Mouse (Mus musculus) gastrocnemius, postnatal 25 days (tissue): ENCODE data around the gene Rara. TPM values are rescaled to one million over a fixed set of nuclear protein-coding genes. Genes with fewer than 3 reads are reported as not detected.

Source experiments
- DNase-seq: peaks from one replicate; pipeline ENCODE4 v3.0.0; 2022
- total RNA-seq, 2 experiments: library from RNA; stranded (reverse); gene quantifications; 1 replicate in 1 of 2; 2 replicates in 1 of 2; pipeline ENCODE4 v1.2.3; 2021

Gene Rara
- total RNA-seq, 2 experiments from 2014 or later, result 9.4 to 12.8 TPM

DNA sequence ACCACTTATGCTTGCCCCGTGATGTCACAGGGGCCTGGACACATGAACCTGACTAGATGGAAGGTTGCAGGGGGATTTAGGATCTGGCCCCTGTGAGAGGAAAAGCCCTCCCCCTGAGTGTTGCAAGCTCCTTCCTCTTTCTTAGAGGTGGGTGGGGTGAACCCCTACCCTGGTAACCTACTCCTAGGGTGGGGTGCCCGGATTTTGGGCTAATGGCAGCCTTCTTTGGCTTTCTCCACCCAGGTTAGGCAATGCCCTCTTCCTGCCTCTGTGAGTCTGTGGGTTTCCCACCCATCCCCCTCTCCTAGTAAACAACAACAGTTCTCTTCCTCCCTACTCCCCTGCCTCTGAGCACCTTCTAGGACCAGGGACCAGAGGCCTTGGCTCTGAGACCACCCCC is 25.1 kb downstream of the Rara start:
- no peak for DNase-seq

DNA sequence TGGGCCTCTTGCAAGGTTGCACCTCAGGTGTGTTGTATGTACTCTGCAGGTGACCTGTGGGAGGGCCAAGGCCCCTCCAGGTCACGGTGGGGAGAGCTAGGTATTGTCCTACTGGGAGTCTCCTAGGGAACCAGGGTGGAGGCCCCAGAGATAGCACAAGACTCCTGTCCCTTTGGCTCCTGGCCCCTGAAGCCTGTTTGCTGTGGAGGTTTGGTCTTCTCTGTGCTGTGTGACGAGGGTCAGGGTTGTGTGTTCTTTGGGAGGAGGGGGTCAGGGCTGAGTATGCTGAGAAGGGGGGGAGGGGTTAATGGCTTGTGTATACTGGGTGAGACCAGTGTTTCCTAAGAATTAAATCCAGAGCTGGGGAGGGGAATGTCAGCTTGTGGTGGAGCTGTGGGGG is 25.7 kb downstream of the Rara start:
- no peak for DNase-seq

DNA sequence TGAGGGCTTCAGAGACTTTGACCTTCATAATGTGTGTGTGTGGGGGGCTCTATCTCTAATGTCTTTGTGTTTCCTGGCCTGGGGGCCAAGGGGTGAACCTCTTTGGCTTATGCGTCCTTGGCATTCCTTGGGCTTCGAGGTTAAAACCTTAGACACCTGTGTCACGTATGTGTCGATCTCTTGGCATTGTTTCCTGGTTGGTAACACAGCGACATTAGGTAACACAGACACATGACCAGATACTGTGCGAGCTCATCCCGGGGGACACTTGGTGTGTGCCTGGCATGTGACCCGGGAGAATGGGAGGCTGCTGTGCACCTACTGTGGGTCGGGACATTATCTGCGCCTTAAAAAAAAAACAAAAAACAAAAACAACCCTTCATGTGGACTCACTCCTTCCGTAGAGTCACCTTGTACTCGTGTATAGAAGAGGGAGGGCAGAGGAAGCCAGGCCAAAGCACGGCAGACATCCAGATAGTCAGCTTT is 26.3 kb downstream of the Rara start:
- DNase-seq, result no peak

- DNase-seq, result no peak
Observed at GRCm38 (mm10) chr11:98954373-98954772, 26.8 kb downstream of the Rara start.

DNA sequence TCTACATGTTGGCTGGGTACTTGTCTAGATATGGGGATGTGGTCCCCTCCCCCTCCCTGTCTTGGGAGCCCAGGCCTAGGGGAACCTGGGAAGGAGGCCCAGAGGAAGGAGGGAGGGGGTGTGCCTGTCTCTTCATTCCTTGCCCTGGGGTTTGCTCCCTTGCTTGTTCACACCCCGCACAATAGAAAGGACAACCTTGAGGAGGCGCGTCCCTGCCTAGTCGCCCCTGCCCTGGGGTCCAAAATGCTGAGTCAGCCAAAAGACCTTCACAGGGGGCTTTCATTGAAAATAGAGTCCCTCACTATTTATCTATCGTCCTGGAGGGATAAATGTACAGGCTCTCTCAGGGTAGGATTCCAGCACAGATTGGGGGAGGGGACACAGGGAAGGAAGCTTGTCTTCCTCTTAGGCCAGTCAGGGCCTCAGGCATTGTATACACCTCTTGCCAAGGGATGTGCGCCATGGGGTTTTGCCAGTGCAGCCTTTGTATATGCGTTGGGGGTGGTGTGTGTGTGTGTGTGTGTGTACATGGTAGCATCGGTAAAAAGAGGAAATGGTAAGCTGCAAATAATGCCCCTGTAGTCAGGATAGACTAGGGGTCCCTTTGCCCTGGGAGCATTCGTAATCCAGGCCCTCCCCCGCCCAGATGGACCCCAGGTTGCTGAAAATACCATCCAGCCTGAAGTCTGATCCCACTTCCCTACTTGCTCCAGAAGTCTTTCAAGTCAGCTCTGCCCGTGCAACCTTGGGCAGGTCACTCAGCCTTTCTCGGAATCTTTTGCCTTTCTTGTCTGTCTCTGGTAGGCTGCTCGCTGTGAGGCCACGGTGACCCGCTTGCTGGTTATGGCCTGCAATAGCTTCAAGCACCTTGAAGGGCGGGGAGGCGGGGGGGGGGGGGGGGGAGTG is 27.4 kb downstream of the Rara start:
- no peak for DNase-seq

GRCm38 (mm10) chr11:98955707-98956235 is 28.2 kb downstream of the Rara start:
- DNase-seq, result no peak

GRCm38 (mm10) chr11:98956340-98956739 is 28.7 kb downstream of the Rara start:
- no peak for DNase-seq

DNA sequence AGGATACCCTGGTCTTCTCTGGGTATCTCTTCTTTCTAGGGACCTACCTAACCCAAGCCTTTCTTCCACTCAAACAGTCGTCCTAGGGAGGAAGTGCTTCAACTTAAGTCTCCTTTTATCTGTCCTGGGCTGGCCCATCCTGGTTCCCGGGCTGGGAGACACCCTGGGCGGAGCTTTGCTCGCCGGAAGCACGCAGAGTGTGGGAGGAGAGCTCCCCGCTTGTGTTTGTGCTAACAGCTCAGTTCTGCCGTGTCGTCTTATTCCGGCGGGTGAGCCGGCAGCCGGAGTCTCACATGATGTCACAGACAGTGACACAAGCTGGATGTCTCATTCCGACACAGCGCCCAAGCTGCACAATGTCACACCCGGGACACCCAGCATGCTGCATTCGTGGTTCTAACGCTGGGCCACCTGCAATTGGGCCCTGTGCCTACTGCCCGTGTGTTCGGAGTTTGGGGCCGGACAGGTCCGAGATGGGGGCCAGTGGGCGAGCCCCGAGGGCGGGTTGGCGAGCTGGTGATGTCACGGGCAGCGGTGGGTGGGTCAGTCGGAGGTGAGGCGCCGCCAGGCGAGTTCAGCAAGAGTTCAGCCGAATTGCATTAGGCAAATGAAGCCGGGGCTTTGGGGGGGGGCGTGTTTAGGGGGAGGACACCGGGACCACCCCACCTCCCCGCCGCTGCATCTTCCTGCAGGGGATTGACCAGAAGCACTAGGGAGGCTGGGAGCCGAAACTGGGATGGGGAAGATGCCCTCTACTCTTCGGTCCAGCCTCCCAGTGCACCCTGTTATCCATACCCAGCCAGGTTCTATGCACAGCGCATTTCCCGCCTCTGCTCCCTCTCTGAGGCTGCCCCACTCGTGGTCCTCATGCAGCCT is 32.1 kb downstream of the Rara start:
- DNase-seq, result peak; percentile 84

- DNase-seq, result peak; percentile 79
Observed at GRCm38 (mm10) chr11:98960313-98960906, 32.8 kb downstream of the Rara start.

DNA sequence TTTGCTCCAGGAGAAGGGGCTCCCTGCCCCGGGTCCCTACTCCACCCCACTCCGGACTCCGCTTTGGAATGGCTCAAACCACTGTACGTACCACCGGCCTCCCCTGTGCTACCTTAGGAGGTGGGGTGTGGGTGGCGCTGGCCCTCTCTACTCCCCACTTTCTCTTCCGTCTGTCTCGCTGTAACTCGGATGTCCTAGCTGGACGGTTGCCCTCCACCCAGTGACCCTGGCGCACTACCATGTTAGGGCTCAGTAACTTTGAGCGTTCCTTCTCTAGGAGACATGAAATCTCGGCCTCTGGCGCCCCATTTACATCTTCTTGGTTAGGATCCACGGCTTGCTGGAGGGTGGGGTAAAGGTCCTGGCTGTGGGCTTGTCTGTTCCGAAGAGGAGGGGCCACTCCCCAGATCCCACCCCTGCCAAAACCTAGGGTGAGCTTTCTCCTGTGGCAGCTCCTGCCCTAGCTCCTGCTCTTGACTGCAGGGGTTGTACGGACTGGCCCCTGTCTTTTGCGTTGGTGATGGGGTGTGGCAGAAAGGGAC is 33.5 kb downstream of the Rara start:
- no peak for DNase-seq

GRCm38 (mm10) chr11:98961766-98962165 is 34.1 kb downstream of the Rara start:
- no peak for DNase-seq

DNA sequence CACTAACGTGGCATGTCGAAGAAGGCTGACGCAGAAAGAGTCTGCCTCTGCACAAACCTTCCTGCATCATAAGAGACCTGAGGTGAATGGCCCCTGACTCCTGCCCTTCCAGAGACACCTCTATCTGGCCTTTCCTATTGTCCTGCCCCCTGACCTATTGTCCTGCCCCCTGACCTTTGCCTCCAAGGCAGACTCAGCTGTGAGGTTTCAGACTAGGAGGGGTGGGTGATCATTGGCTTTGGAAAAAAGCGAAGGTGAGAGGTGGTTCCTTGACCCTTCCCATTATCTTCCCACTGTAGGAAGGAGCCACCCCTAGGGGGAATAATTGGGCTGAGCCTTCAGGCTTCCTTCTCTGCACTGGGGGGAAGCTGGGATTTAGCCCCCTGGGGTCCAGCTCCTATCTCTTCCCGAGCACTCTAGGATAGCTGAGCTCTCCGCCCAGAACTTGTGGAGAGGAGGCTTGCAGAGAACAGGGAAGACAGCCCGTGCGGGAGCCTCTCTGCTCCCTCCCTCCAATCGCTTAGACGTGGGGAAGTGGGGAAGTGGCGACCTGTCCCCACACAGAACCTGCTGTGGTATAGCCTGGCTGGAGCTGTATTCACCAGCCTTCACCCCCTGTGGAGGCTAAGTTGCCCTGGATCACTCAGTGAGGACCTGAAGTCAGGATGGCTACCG is 34.9 kb downstream of the Rara start:
- DNase-seq, result no peak

- peak; percentile 88 for DNase-seq
Observed at GRCm38 (mm10) chr11:98963191-98964021, 35.8 kb downstream of the Rara start.

DNA sequence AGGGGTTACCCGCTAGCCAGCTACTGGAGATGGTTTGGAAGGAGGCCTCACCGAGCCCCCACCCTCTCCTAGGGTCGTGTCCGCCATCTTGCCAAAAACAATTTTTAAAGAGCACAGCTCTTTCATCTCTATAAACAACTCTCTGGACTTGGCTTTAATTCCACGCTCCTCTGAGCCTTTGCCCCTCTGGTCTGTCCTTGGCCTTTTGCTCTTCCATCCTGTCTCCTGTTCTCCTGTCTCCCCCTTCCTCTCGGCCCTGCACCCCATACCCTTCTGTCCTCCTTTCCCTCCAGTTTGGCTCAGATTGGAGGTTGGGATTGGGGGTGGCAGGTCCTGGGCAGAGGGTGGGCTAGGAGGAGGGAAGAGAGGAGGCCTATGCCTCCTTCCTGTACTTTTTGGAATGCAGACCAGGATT is 36.6 kb downstream of the Rara start:
- no peak for DNase-seq

- peak; percentile 60 for DNase-seq
Observed at GRCm38 (mm10) chr11:98964616-98965415, 37.2 kb downstream of the Rara start.

- peak; percentile 17 for DNase-seq
Observed at GRCm38 (mm10) chr11:98965416-98966077, 37.9 kb downstream of the Rara start.

- peak; percentile 94 for DNase-seq
Observed at GRCm38 (mm10) chr11:98966499-98967141, 39.0 kb downstream of the Rara start.

DNA sequence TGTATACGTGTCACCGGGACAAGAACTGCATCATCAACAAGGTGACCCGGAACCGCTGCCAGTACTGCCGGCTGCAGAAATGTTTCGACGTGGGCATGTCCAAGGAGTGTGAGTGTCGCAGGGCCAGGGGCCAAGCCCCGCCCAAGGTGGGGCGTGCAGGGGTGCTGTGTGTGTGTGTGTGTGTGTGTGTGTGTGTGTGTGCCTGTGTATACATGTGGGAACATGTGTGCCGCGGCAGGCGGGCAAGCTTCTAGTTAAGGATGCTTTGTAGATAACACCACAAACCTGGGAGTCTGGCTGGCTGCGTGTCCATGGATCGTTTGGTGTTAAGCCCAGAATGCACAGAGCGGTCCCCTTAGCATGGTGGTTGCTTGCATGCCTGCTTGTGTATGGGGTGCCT is 40.5 kb downstream of the Rara start:
- no peak for DNase-seq
